Mouse (Mus musculus): Measurements from ENCODE around the gene Crbn. TPM values are rescaled to one million over a fixed set of nuclear protein-coding genes. Genes with fewer than 3 reads are reported as not detected.

The Crbn gene
- 10 to 100 TPM; 61.7 to 80.1 TPM for total RNA-seq (2021)
- long read RNA-seq, transcript Crbn-202 (11 exons, 2,084 nt) = major isoform, 37 of 57 reads
- long read RNA-seq, transcript Crbn-201 (11 exons, 2,072 nt) = minor isoform, 8 of 57 reads
- long read RNA-seq, transcript Crbn-205 (1 exons, 2,898 nt) = minor isoform, 6 of 57 reads
- long read RNA-seq, partial matches to known transcripts = 2 of 57 reads
- long read RNA-seq, other reads (novel, unspliced or antisense) = 3 of 57 reads

- DNase-seq (ENCODE audit: low spot score in 2 of 2) = peak; percentile 93 to 97
Measured at GRCm38 (mm10) chr6:106799333-106800226, at the start of gene Crbn. Gene Crbn, minus strand, starts transcription at chr6:106800077.

- no peak for DNase-seq (ENCODE audit: low spot score in 2 of 2)
Measured at GRCm38 (mm10) chr6:106840181-106840580, 40.3 kb upstream of the Crbn start.

- no peak for DNase-seq (ENCODE audit: low spot score in 2 of 2)
Measured at GRCm38 (mm10) chr6:106838053-106838452, 38.2 kb upstream of the Crbn start.

GRCm38 (mm10) chr6:106835316-106835715, 35.4 kb upstream of the Crbn start:
- no peak for DNase-seq (ENCODE audit: low spot score in 2 of 2)

GRCm38 (mm10) chr6:106822329-106822728, 22.5 kb upstream of the Crbn start:
- DNase-seq (ENCODE audit: low spot score in 2 of 2) = peak; percentile 57 to 61

- no peak for DNase-seq (ENCODE audit: low spot score in 2 of 2)
Measured at GRCm38 (mm10) chr6:106820566-106820965, 20.7 kb upstream of the Crbn start.

- DNase-seq (ENCODE audit: low spot score in 2 of 2) = no peak
Measured at GRCm38 (mm10) chr6:106819906-106820305, 20.0 kb upstream of the Crbn start.

GRCm38 (mm10) chr6:106819246-106819645, 19.4 kb upstream of the Crbn start:
- no peak for DNase-seq (ENCODE audit: low spot score in 2 of 2)

GRCm38 (mm10) chr6:106810686-106811085, 10.8 kb upstream of the Crbn start:
- no peak for DNase-seq (ENCODE audit: low spot score in 2 of 2)

GRCm38 (mm10) chr6:106809161-106809560, 9.3 kb upstream of the Crbn start:
- DNase-seq (ENCODE audit: low spot score in 2 of 2) = no peak

- DNase-seq (ENCODE audit: low spot score in 2 of 2) = peak; percentile 19 to 37
Measured at GRCm38 (mm10) chr6:106804904-106805303, 5.0 kb upstream of the Crbn start.

GRCm38 (mm10) chr6:106800227-106800557, 315 bp upstream of the Crbn start:
- DNase-seq (ENCODE audit: low spot score in 2 of 2) = no peak

- DNase-seq (ENCODE audit: low spot score in 2 of 2) = no peak
Measured at GRCm38 (mm10) chr6:106794094-106794814, 5.6 kb downstream of the Crbn start.

GRCm38 (mm10) chr6:106793621-106794020, 6.3 kb downstream of the Crbn start:
- no peak for DNase-seq (ENCODE audit: low spot score in 2 of 2)

GRCm38 (mm10) chr6:106793088-106793487, 6.8 kb downstream of the Crbn start:
- no peak for DNase-seq (ENCODE audit: low spot score in 2 of 2)

GRCm38 (mm10) chr6:106792486-106792885, 7.4 kb downstream of the Crbn start:
- DNase-seq (ENCODE audit: low spot score in 2 of 2) = no peak

- DNase-seq (ENCODE audit: low spot score in 2 of 2) = no peak
Measured at GRCm38 (mm10) chr6:106791429-106791828, 8.4 kb downstream of the Crbn start.

GRCm38 (mm10) chr6:106787138-106787537, 12.7 kb downstream of the Crbn start:
- no peak for DNase-seq (ENCODE audit: low spot score in 2 of 2)

GRCm38 (mm10) chr6:106770046-106770445, 29.8 kb downstream of the Crbn start:
- no peak for DNase-seq (ENCODE audit: low spot score in 2 of 2)

GRCm38 (mm10) chr6:106769290-106769866, 30.5 kb downstream of the Crbn start:
- DNase-seq (ENCODE audit: low spot score in 2 of 2) = no peak

GRCm38 (mm10) chr6:106768640-106769289, 31.1 kb downstream of the Crbn start, which contains the start of gene Trnt1:
Gene Trnt1, plus strand, starts transcription at chr6:106769120.
- peak; percentile 97 for DNase-seq (ENCODE audit: low spot score in 2 of 2)
